Mouse (Mus musculus): ENCODE measurements at regions not wholly inside any gene's neighbourhood (a gene's known extent, or its start where the extent isn't known, plus 50 kb on each side); places are given as distances from the start of the nearest gene placed in this dataset.
A peak's percentile ranks its signal among the peaks of the same experiment; 100 is the strongest.

- H3K36me3 ChIP-seq (ENCODE audit: control insufficient read depth, insufficient read depth, low read length): no peaks in the 10 kb centered on the region
- H3K4me3 ChIP-seq (ENCODE audit: low read length): no peak overlapping the region
- H3K27ac ChIP-seq (ENCODE audit: low read length): no peak overlapping the region
- H3K4me1 ChIP-seq (replicated peaks; ENCODE audit: control insufficient read depth, insufficient read depth, low read length): peaks cover 3% of the 10 kb centered on the region; the same call in 1 of the 2 replicates
- no peaks in the 10 kb centered on the region for H3K27me3 ChIP-seq (ENCODE audit: control insufficient read depth, insufficient read depth, low read depth, low read length)
- no peak for ATAC-seq (ENCODE audit: low read depth)
- no peak overlapping the region for H3K4me2 ChIP-seq (ENCODE audit: low read depth, low read length)
- WGBS: 72% methylated on average over 7 of the region's 7 CpGs
- H3K9ac ChIP-seq (ENCODE audit: low read length): no peak overlapping the region
- no peaks in the 10 kb centered on the region for H3K9me3 ChIP-seq (ENCODE audit: control insufficient read depth, low read length)
These were observed 391.8 kb upstream of the Zfp462 start for GRCm38 (mm10) chr4:54552864-54553618.

GRCm38 (mm10) chr4:54563075-54563474, 381.8 kb upstream of the Zfp462 start:
- H3K4me3 ChIP-seq (ENCODE audit: low read length): no peak overlapping the region
- H3K9ac ChIP-seq (ENCODE audit: low read length): no peak overlapping the region
- H3K9me3 ChIP-seq (ENCODE audit: control insufficient read depth, low read length): no peaks in the 10 kb centered on the region
- ATAC-seq (ENCODE audit: low read depth): no peak
- no peak overlapping the region for H3K27ac ChIP-seq (ENCODE audit: low read length)
- no peak overlapping the region for H3K4me2 ChIP-seq (ENCODE audit: low read depth, low read length)
- WGBS: 72% methylated on average over 1 of the region's 1 CpGs
- no peaks in the 10 kb centered on the region for H3K4me1 ChIP-seq (replicated peaks; ENCODE audit: control insufficient read depth, insufficient read depth, low read length)
- H3K27me3 ChIP-seq (ENCODE audit: control insufficient read depth, insufficient read depth, low read depth, low read length): no peaks in the 10 kb centered on the region
- no peaks in the 10 kb centered on the region for H3K36me3 ChIP-seq (ENCODE audit: control insufficient read depth, insufficient read depth, low read length)

- H3K36me3 ChIP-seq (ENCODE audit: control insufficient read depth, insufficient read depth, low read length): no peaks in the 10 kb centered on the region
- H3K27ac ChIP-seq (ENCODE audit: low read length): no peak overlapping the region
- no peaks in the 10 kb centered on the region for H3K9me3 ChIP-seq (ENCODE audit: control insufficient read depth, low read length)
- no peaks in the 10 kb centered on the region for H3K4me1 ChIP-seq (replicated peaks; ENCODE audit: control insufficient read depth, insufficient read depth, low read length)
- no peaks in the 10 kb centered on the region for H3K27me3 ChIP-seq (ENCODE audit: control insufficient read depth, insufficient read depth, low read depth, low read length)
- H3K4me3 ChIP-seq (ENCODE audit: low read length): no peak overlapping the region
- no peak overlapping the region for H3K4me2 ChIP-seq (ENCODE audit: low read depth, low read length)
- no peak overlapping the region for H3K9ac ChIP-seq (ENCODE audit: low read length)
- no peak for ATAC-seq (ENCODE audit: low read depth)
These were observed 371.7 kb upstream of the Zfp462 start for GRCm38 (mm10) chr4:54573185-54573584.

DNA sequence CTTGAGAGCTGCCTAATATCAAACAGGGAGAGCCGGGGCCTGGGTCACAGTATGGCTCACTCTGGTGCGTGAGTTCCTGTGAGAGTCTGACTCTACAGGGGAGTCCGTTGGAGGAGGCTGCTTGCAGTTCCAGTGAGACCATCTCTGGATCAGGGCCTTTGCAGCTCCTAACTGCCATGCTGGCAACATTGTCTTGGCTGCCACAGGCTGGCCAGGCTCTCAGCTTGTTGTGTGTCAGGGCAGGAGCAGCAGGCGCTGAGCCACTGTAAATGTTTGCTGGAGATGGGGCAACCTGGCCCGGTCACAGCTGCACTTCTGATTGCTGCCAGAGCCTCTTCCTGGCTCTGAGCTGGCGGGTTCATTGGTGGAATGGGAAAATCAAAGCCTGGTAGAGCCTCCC, 357.7 kb upstream of the Zfp462 start:
- H3K9me3 ChIP-seq (ENCODE audit: control insufficient read depth, low read length): no peaks in the 10 kb centered on the region
- no peak overlapping the region for H3K4me2 ChIP-seq (ENCODE audit: low read depth, low read length)
- no peaks in the 10 kb centered on the region for H3K4me1 ChIP-seq (replicated peaks; ENCODE audit: control insufficient read depth, insufficient read depth, low read length)
- no peaks in the 10 kb centered on the region for H3K27me3 ChIP-seq (ENCODE audit: control insufficient read depth, insufficient read depth, low read depth, low read length)
- no peaks in the 10 kb centered on the region for H3K36me3 ChIP-seq (ENCODE audit: control insufficient read depth, insufficient read depth, low read length)
- WGBS: 58% methylated on average over 6 of the region's 6 CpGs
- H3K27ac ChIP-seq (ENCODE audit: low read length): no peak overlapping the region
- H3K9ac ChIP-seq (ENCODE audit: low read length): no peak overlapping the region
- ATAC-seq (ENCODE audit: low read depth): no peak
- no peak overlapping the region for H3K4me3 ChIP-seq (ENCODE audit: low read length)

DNA sequence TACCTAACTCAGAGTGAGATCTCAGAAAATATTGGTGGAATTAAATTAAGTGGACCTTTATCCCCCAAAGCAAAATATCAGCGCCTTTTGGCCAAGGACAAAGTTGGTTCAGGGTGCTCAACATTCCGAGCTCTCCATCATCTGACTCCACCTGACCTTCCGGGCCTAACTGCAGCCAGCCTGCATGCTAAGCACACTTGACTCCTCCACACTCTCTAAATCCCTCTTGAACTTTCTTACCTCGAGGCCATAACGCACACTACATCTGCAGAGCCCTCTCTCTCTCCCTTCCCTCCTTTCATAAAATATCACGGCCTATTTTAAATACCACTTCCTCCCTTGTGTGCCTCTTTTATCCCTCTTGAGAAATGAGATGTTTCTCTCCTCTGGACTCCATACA, 356.1 kb upstream of the Zfp462 start:
- Histone ChIP-seq H3K4me2 (ENCODE audit: low read depth, low read length) (no peak overlapping the region), H3K9ac (ENCODE audit: low read length) (no peak overlapping the region), H3K27me3 (ENCODE audit: control insufficient read depth, insufficient read depth, low read depth, low read length) (no peaks in the 10 kb centered on the region), H3K36me3 (ENCODE audit: control insufficient read depth, insufficient read depth, low read length) (no peaks in the 10 kb centered on the region), H3K4me1 (replicated peaks; ENCODE audit: control insufficient read depth, insufficient read depth, low read length) (no peaks in the 10 kb centered on the region), H3K4me3 (ENCODE audit: low read length) (no peak overlapping the region), H3K9me3 (ENCODE audit: control insufficient read depth, low read length) (no peaks in the 10 kb centered on the region), H3K27ac (ENCODE audit: low read length) (no peak overlapping the region)
- 42% methylated on average over 6 of the region's 6 CpGs for WGBS
- ATAC-seq (ENCODE audit: low read depth): peak; percentile 57; the same call in 1 of the 2 replicates

- Histone ChIP-seq H3K36me3 (ENCODE audit: control insufficient read depth, insufficient read depth, low read length) (no peaks in the 10 kb centered on the region), H3K27me3 (ENCODE audit: control insufficient read depth, insufficient read depth, low read depth, low read length) (no peaks in the 10 kb centered on the region), H3K9ac (ENCODE audit: low read length) (no peak overlapping the region), H3K9me3 (ENCODE audit: control insufficient read depth, low read length) (no peaks in the 10 kb centered on the region), H3K4me3 (ENCODE audit: low read length) (no peak overlapping the region), H3K4me2 (ENCODE audit: low read depth, low read length) (no peak overlapping the region), H3K27ac (ENCODE audit: low read length) (no peak overlapping the region), H3K4me1 (replicated peaks; ENCODE audit: control insufficient read depth, insufficient read depth, low read length) (no peaks in the 10 kb centered on the region)
- WGBS: 67% methylated on average over 15 of the region's 15 CpGs
- peak; percentile 34; the same call in 1 of the 2 replicates for ATAC-seq (ENCODE audit: low read depth)
These were observed 343.0 kb upstream of the Zfp462 start for GRCm38 (mm10) chr4:54601671-54602512.

- Histone ChIP-seq H3K4me2 (ENCODE audit: low read depth, low read length) (no peak overlapping the region), H3K36me3 (ENCODE audit: control insufficient read depth, insufficient read depth, low read length) (no peaks in the 10 kb centered on the region)
- 70% methylated on average over 6 of the region's 6 CpGs for WGBS
These were observed 342.2 kb upstream of the Zfp462 start for GRCm38 (mm10) chr4:54602513-54603205.

GRCm38 (mm10) chr4:54610101-54610500, 334.7 kb upstream of the Zfp462 start:
- Histone ChIP-seq H3K27me3 (ENCODE audit: control insufficient read depth, insufficient read depth, low read depth, low read length) (no peaks in the 10 kb centered on the region), H3K36me3 (ENCODE audit: control insufficient read depth, insufficient read depth, low read length) (no peaks in the 10 kb centered on the region), H3K9ac (ENCODE audit: low read length) (no peak overlapping the region), H3K4me2 (ENCODE audit: low read depth, low read length) (no peak overlapping the region), H3K9me3 (ENCODE audit: control insufficient read depth, low read length) (no peaks in the 10 kb centered on the region), H3K4me1 (replicated peaks; ENCODE audit: control insufficient read depth, insufficient read depth, low read length) (no peaks in the 10 kb centered on the region), H3K27ac (ENCODE audit: low read length) (no peak overlapping the region), H3K4me3 (ENCODE audit: low read length) (no peak overlapping the region)
- no peak for ATAC-seq (ENCODE audit: low read depth)
- 66% methylated on average over 5 of the region's 5 CpGs for WGBS

More at GRCm38 (mm10) chr4:54602513-54603205, 342.2 kb upstream of the Zfp462 start:
- 0 out of 2 replicates have a peak overlapping the region, but pooled peaks have one; percentile 12 for H3K27ac ChIP-seq (ENCODE audit: low read length)
- 0 out of 2 replicates have a peak, but pooled peaks have one; percentile 45 for ATAC-seq (ENCODE audit: low read depth)
- H3K27me3 ChIP-seq (ENCODE audit: control insufficient read depth, insufficient read depth, low read depth, low read length): no peaks in the 10 kb centered on the region
- no peaks in the 10 kb centered on the region for H3K4me1 ChIP-seq (replicated peaks; ENCODE audit: control insufficient read depth, insufficient read depth, low read length)
- no peaks in the 10 kb centered on the region for H3K9me3 ChIP-seq (ENCODE audit: control insufficient read depth, low read length)
- no peak overlapping the region for H3K4me3 ChIP-seq (ENCODE audit: low read length)
- H3K9ac ChIP-seq (ENCODE audit: low read length): no peak overlapping the region

Measured in lung, embryonic 16.5 days (tissue).